Mouse (Mus musculus): ENCODE results near the gene Cpa4.
A peak's percentile ranks its signal among the peaks of the same experiment; 100 is the strongest.

The Cpa4 gene

GRCm38 (mm10) chr6:30568069-30568468 is at the start of gene Cpa4:
TSS of gene Cpa4 (plus strand) at chr6:30568369.
- DNase-seq = no peak

GRCm38 (mm10) chr6:30520400-30520799 is 47.8 kb upstream of the Cpa4 start:
- DNase-seq = peak; percentile 28

- DNase-seq = peak; percentile 65
Observed at GRCm38 (mm10) chr6:30525456-30526332, 42.5 kb upstream of the Cpa4 start.

- DNase-seq = peak; percentile 90
Observed at GRCm38 (mm10) chr6:30526586-30527515, 41.3 kb upstream of the Cpa4 start.

GRCm38 (mm10) chr6:30528800-30529199 is 39.4 kb upstream of the Cpa4 start:
- DNase-seq = no peak

- no peak for DNase-seq
Observed at GRCm38 (mm10) chr6:30535340-30535739, 32.8 kb upstream of the Cpa4 start.

GRCm38 (mm10) chr6:30538240-30538639 is 29.9 kb upstream of the Cpa4 start:
- no peak for DNase-seq

- no peak for DNase-seq
Observed at GRCm38 (mm10) chr6:30538800-30539199, 29.4 kb upstream of the Cpa4 start.

GRCm38 (mm10) chr6:30541009-30541799 is 27.0 kb upstream of the Cpa4 start, which contains the start of gene Cpa2:
TSS of gene Cpa2 (plus strand) at chr6:30541582.
- DNase-seq = no peak

- DNase-seq = no peak
Observed at GRCm38 (mm10) chr6:30542277-30542676, 25.9 kb upstream of the Cpa4 start.

GRCm38 (mm10) chr6:30543077-30543476 is 25.1 kb upstream of the Cpa4 start:
- DNase-seq = peak; percentile 49

GRCm38 (mm10) chr6:30543851-30544250 is 24.3 kb upstream of the Cpa4 start:
- peak; percentile 45 for DNase-seq

- DNase-seq = no peak
Observed at GRCm38 (mm10) chr6:30545689-30546088, 22.5 kb upstream of the Cpa4 start.

- peak; percentile 84 for DNase-seq
Observed at GRCm38 (mm10) chr6:30546571-30547273, 21.4 kb upstream of the Cpa4 start.

GRCm38 (mm10) chr6:30547274-30547645 is 20.9 kb upstream of the Cpa4 start:
- DNase-seq = peak; percentile 89

- DNase-seq = peak; percentile 54
Observed at GRCm38 (mm10) chr6:30547656-30548306, 20.4 kb upstream of the Cpa4 start.

GRCm38 (mm10) chr6:30549231-30549761 is 18.9 kb upstream of the Cpa4 start:
- DNase-seq = peak; percentile 88

GRCm38 (mm10) chr6:30550496-30551192 is 17.5 kb upstream of the Cpa4 start:
- no peak for DNase-seq

GRCm38 (mm10) chr6:30551193-30551515 is 17.0 kb upstream of the Cpa4 start:
- no peak for DNase-seq
